Comparison of ENCODE assay signal across 16 mouse cellular contexts in genomic region chr17:15182105-15182504, GRCm38 (mm10).
DNase-seq lines count a peak whose midpoint lies in the region; ATAC-seq and TF ChIP-seq lines count a peak whose summit lies in the region.
"Had no signal": no experiment of that assay in that cellular context is flagged by ENCODE, and none has a peak within 500 bp of the region (broad histone marks: within the 10 kb centered on the region; RNA-seq: fewer than 3 reads in every experiment).

No protein-coding gene starts in this region.

- TF ChIP-seq CTCF in hindbrain, postnatal 0 days (IDR thresholded peaks at IDR 0.05; ENCODE audit: low read depth), result no peak

- H3K36me3 ChIP-seq in forebrain, embryonic 12.5 days (replicated peaks), result no peaks in the 10 kb centered on the region
- H3K36me3 ChIP-seq in hindbrain, postnatal 0 days (ENCODE audit: insufficient read depth, low read length), result no peaks in the 10 kb centered on the region
- H3K36me3 ChIP-seq in neural tube, embryonic 13.5 days, result no peaks in the 10 kb centered on the region
- H3K36me3 ChIP-seq: intestine, embryonic 15.5 days had no signal

- H3K4me3 ChIP-seq in forebrain, embryonic 12.5 days (replicated peaks), result no peak overlapping the region
- no peak overlapping the region for H3K4me3 ChIP-seq in hindbrain, postnatal 0 days (ENCODE audit: low read length)
- H3K4me3 ChIP-seq in neural tube, embryonic 13.5 days, result no peak overlapping the region
- H3K4me3 ChIP-seq: erythroblast, embryonic 14.5 days; intestine, embryonic 15.5 days had no signal

- no peaks in the 10 kb centered on the region for H3K27me3 ChIP-seq in forebrain, embryonic 12.5 days
- no peaks in the 10 kb centered on the region for H3K27me3 ChIP-seq in hindbrain, postnatal 0 days (ENCODE audit: insufficient read depth, low read length)
- H3K27me3 ChIP-seq in neural tube, embryonic 13.5 days, result peaks cover 6% of the 10 kb centered on the region; the same call in 1 of the 2 replicates
- H3K27me3 ChIP-seq: intestine, embryonic 15.5 days had no signal

- ATAC-seq in forebrain, embryonic 12.5 days (ENCODE audit: low FRiP score), result peak; percentile 42
- no peak for ATAC-seq in hindbrain, postnatal 0 days
- ATAC-seq in neural tube, embryonic 13.5 days (ENCODE audit: low read depth), result 0 out of 2 replicates have a peak, but pooled peaks have one; percentile 19
- no peak for ATAC-seq in frontal cortex, adult (ENCODE audit: low TSS enrichment)
- ATAC-seq: intestine, embryonic 15.5 days; Patski had no signal

- no peak overlapping the region for H3K27ac ChIP-seq in forebrain, embryonic 12.5 days
- no peak overlapping the region for H3K27ac ChIP-seq in hindbrain, postnatal 0 days
- no peak overlapping the region for H3K27ac ChIP-seq in neural tube, embryonic 13.5 days (replicated peaks)
- H3K27ac ChIP-seq: intestine, embryonic 15.5 days had no signal

- peaks cover 50% of the 10 kb centered on the region for H3K4me1 ChIP-seq in forebrain, embryonic 12.5 days
- peaks cover 4% of the 10 kb centered on the region; the same call in 1 of the 2 replicates for H3K4me1 ChIP-seq in hindbrain, postnatal 0 days (ENCODE audit: insufficient read depth, low read length)
- H3K4me1 ChIP-seq in neural tube, embryonic 13.5 days (replicated peaks), result peaks cover 40% of the 10 kb centered on the region

- H3K4me2 ChIP-seq in forebrain, embryonic 12.5 days, result no peak overlapping the region; the same call in 1 of the 2 replicates
- no peak overlapping the region for H3K4me2 ChIP-seq in hindbrain, postnatal 0 days (ENCODE audit: low read depth, low read length)
- H3K4me2 ChIP-seq in neural tube, embryonic 13.5 days, result no peak overlapping the region
- H3K4me2 ChIP-seq: intestine, embryonic 15.5 days had no signal

- no peaks in the 10 kb centered on the region for H3K9me3 ChIP-seq in forebrain, embryonic 12.5 days
- no peaks in the 10 kb centered on the region for H3K9me3 ChIP-seq in hindbrain, postnatal 0 days (ENCODE audit: low read length)
- no peaks in the 10 kb centered on the region for H3K9me3 ChIP-seq in neural tube, embryonic 13.5 days
- H3K9me3 ChIP-seq: intestine, embryonic 15.5 days had no signal

- 22% methylated on average over 4 of the region's 4 CpGs for WGBS in forebrain, embryonic 12.5 days
- WGBS in hindbrain, postnatal 0 days, result 7% methylated on average over 4 of the region's 4 CpGs
- 11% methylated on average over 4 of the region's 4 CpGs for WGBS in neural tube, embryonic 13.5 days

- H3K9ac ChIP-seq in forebrain, embryonic 12.5 days, result no peak overlapping the region
- no peak overlapping the region for H3K9ac ChIP-seq in hindbrain, postnatal 0 days (replicated peaks; ENCODE audit: low read length)
- no peak overlapping the region for H3K9ac ChIP-seq in neural tube, embryonic 13.5 days
- H3K9ac ChIP-seq: intestine, embryonic 15.5 days had no signal

- DNase-seq in WW6 (ENCODE audit: low read depth, low spot score), result peak; percentile 34
- peak; percentile 58 for DNase-seq in hindbrain, postnatal 0 days (ENCODE audit: low spot score)
- no peak for DNase-seq in heart, postnatal 36 days
- no peak for DNase-seq in gastrocnemius, postnatal 25 days
- DNase-seq: adrenal gland, postnatal 36 days; cerebellum, adult 11-12 months; heart, postnatal 10 days; liver; lung, adult 2 months; thymus, adult 18-20 months had no signal

- intact Hi-C loops in heart, postnatal 36 days (cut with DNase I), result no loop called here

Comparison
In these comparisons a context has a peak if more than half of its experiments do, and no peak if none do; other contexts are left out.
1. DNase-seq: peak in WW6 (single experiment) and hindbrain, postnatal 0 days (single experiment); none in heart, postnatal 36 days (0 of 2) and gastrocnemius, postnatal 25 days (single experiment).
2. ATAC-seq: peak in forebrain, embryonic 12.5 days (single experiment) and neural tube, embryonic 13.5 days (single experiment); none in hindbrain, postnatal 0 days (single experiment) and frontal cortex, adult (single experiment).